ENCODE assay signal across 34 mouse cellular contexts in genomic region chr6:136508652-136509051, GRCm38 (mm10).
"Had no signal": no experiment of that assay in that cellular context is flagged by ENCODE, and none has a peak within 500 bp of the region (broad histone marks: within the 10 kb centered on the region; RNA-seq: fewer than 3 reads in every experiment).

No protein-coding gene starts in this region.

- H3K9me3 ChIP-seq: heart, embryonic 15.5 days; hindbrain, embryonic 15.5 days; intestine, embryonic 15.5 days; kidney, embryonic 15.5 days had no signal

- H3K9ac ChIP-seq: heart, embryonic 13.5 days; heart, embryonic 15.5 days; hindbrain, embryonic 12.5 days; hindbrain, embryonic 13.5 days; hindbrain, embryonic 14.5 days; hindbrain, embryonic 15.5 days; intestine, embryonic 15.5 days; kidney, embryonic 15.5 days had no signal

- H3K36me3 ChIP-seq: heart, embryonic 13.5 days; heart, embryonic 15.5 days; hindbrain, embryonic 10.5 days; hindbrain, embryonic 12.5 days; hindbrain, embryonic 13.5 days; hindbrain, embryonic 15.5 days; intestine, embryonic 15.5 days; kidney, embryonic 15.5 days had no signal

- H3K4me3 ChIP-seq: heart, embryonic 13.5 days; heart, embryonic 15.5 days; hindbrain, embryonic 10.5 days; hindbrain, embryonic 12.5 days; hindbrain, embryonic 13.5 days; hindbrain, embryonic 15.5 days; intestine, embryonic 15.5 days; kidney, embryonic 15.5 days; layer of hippocampus, adult 2 months; left cerebral cortex, adult 2 months had no signal

- ATAC-seq: hindbrain, embryonic 16.5 days; hindbrain, postnatal 0 days; inflammation-experienced regulatory T-cells, adult 6 months; intestine, embryonic 15.5 days; intestine, embryonic 16.5 days; intestine, postnatal 0 days had no signal

- H3K4me2 ChIP-seq: heart, embryonic 11.5 days; heart, embryonic 13.5 days; heart, embryonic 15.5 days; hindbrain, embryonic 12.5 days; hindbrain, embryonic 13.5 days; hindbrain, embryonic 14.5 days; hindbrain, embryonic 15.5 days; intestine, embryonic 15.5 days; kidney, embryonic 15.5 days had no signal

- H3K27ac ChIP-seq: heart, embryonic 13.5 days; heart, embryonic 15.5 days; hindbrain, embryonic 10.5 days; hindbrain, embryonic 12.5 days; hindbrain, embryonic 13.5 days; hindbrain, embryonic 14.5 days; hindbrain, embryonic 15.5 days; hindbrain, postnatal 0 days; intestine, embryonic 15.5 days; kidney, embryonic 15.5 days; kidney, postnatal 0 days; layer of hippocampus, adult 2 months; left cerebral cortex, adult 2 months had no signal

- DNase-seq: heart, postnatal 10 days; heart, postnatal 14 days; heart, postnatal 36 days; heart, postnatal 4 days; kidney, adult 11 months; kidney, adult 18-20 months; kidney, adult 2 months; kidney, adult 8-10 months; kidney, adult 9 months; kidney, postnatal 10 days; kidney, postnatal 14 days; kidney, postnatal 25 days; kidney, postnatal 36 days; kidney, postnatal 4 days; layer of hippocampus, adult 9-11 months; layer of hippocampus, postnatal 36 days had no signal

- H3K27me3 ChIP-seq: heart, embryonic 13.5 days; heart, embryonic 15.5 days; hindbrain, embryonic 12.5 days; hindbrain, embryonic 13.5 days; hindbrain, embryonic 15.5 days; intestine, embryonic 15.5 days; kidney, embryonic 15.5 days had no signal

- H3K4me1 ChIP-seq: heart, embryonic 13.5 days; heart, embryonic 15.5 days; hindbrain, embryonic 12.5 days; hindbrain, embryonic 13.5 days; hindbrain, embryonic 15.5 days; intestine, embryonic 15.5 days; kidney, embryonic 15.5 days had no signal
